Mouse (Mus musculus) thymus, postnatal 4 days (tissue): ENCODE measurements around the gene Iqch.

Source experiments
- DNase-seq: peaks from one replicate; pipeline ENCODE4 v3.0.0; 2021

Gene Iqch

DNA sequence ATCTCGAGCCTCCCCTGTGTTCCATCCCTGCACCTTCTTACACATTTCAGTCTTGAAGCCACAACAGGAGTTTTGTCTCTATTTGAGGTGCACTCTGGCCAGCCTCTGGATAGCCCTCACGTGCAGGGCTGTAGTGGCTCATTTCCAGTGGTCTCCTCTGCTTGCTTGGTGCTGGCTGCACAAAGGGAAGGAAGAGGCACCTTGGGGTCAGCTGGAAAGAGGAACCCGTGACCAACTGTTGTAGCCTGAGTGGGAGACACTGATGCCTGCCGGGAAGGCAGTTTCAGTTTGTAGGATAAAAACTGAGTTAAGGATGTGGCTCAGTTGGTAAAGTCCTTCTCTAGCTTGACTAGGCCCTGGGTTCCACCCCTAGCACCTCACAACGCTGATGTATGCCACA is 9.7 kb upstream of the Iqch start:
- DNase-seq = no peak

DNA sequence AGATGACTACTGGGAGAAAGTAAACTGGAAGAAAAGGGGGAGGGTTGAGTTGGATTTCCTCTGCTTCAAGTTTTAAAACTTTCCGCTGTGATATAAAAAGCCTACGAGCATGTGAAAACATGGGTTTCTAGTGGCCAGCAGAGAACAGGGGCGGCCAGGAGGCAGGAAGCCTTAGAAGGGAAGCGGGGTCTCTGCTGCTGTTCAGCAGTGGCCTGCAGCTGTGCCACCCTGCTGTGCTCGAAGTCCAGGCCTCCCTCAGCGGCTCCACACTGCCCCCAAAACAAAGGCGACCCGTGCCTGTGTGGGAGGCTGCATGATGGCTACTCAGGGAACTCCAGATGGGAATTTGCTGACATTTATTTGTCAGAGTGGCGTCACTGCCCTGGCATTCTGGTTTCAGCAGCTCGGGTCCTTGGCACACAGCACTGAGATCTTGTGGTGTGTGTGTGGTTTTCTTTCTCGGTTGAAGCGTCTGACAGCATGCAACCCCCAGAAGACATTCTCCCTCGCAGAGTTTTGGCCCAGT is 8.6 kb upstream of the Iqch start:
- DNase-seq = peak; percentile 49

DNA sequence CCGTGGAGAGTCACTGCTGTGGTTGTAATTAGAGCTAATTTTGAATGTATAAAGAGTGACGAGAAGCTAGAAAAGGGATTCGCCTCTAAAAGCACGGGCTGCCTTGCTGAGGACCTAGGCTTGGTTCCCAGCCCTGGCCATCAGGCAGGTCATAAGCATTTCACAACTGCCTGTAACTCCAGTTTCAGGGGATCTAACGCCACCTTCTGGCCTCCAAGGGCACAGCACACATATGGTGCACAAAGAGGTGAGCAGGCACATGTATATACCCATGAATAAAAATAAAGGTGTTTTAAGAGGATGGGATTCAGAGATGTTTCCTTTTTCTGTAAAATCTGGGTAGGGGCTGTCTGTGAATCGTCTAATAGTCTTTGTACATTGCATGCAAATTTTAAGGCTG is 7.9 kb upstream of the Iqch start:
- DNase-seq = peak; percentile 28

- DNase-seq = no peak
Measured at GRCm38 (mm10) chr9:63609776-63610175, 7.5 kb upstream of the Iqch start.

- no peak for DNase-seq
Measured at GRCm38 (mm10) chr9:63609246-63609645, 7.0 kb upstream of the Iqch start.

GRCm38 (mm10) chr9:63608006-63608405 is 5.7 kb upstream of the Iqch start:
- no peak for DNase-seq

GRCm38 (mm10) chr9:63606594-63606993 is 4.3 kb upstream of the Iqch start:
- DNase-seq = peak; percentile 59

DNA sequence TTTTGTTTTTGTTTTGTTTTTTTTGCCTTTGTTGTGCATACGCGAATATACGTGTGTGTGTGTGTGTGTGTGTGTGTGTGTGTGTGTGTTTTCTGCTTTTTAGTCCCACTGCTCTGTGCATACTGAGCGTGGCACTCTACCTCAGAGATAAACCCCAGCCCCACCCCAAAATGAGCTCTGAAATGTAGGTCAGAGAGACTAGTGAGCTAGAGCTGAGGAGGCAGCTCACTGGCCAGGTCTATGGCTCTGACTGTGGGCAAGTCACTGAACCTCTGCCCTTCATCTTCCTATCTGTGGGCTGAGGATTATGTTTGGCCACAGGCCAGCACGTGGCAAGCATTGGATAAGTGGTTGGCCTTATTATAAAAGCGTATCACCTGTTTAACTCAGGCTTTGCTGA is 1.6 kb upstream of the Iqch start:
- peak; percentile 55 for DNase-seq

GRCm38 (mm10) chr9:63596660-63597059 is 5.6 kb downstream of the Iqch start:
- no peak for DNase-seq

DNA sequence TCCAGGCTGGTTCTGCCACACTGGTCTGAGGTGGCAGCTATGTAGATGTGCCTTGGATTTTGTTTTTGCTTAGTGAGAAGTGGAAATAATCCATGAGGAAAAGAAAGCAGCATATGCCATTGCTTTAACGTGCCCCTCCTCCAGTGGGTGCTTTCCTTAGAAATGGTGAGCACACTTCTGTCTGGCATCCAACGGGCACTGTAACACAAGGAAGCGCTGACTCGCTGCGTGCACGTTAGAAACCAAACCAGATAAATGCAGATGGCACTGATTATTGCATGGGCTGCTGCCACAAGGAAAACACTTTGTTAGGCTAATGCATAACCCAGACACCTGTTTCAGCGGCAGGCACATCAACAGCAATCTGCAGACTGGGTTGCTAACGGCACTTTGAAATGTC is 6.6 kb downstream of the Iqch start:
- DNase-seq = no peak

DNA sequence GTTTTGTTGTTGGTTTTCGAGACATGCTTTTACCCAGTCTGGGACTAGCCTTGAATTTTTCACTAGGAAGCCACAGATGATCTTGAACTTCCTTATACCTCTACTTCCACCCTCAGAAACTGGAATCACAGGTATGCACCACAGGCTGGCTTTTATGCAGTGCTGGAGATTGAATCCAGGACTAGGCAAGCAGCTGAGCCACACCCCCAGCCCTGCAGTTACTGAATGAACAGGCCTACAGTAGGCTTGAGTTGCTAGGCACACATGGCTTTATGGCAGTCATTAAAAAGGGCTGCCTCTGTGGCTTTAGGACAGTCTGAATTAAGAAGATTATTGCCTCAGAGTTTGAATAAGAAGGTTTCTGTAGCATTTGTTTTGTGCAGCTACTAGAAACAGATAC is 7.3 kb downstream of the Iqch start:
- DNase-seq = no peak

DNA sequence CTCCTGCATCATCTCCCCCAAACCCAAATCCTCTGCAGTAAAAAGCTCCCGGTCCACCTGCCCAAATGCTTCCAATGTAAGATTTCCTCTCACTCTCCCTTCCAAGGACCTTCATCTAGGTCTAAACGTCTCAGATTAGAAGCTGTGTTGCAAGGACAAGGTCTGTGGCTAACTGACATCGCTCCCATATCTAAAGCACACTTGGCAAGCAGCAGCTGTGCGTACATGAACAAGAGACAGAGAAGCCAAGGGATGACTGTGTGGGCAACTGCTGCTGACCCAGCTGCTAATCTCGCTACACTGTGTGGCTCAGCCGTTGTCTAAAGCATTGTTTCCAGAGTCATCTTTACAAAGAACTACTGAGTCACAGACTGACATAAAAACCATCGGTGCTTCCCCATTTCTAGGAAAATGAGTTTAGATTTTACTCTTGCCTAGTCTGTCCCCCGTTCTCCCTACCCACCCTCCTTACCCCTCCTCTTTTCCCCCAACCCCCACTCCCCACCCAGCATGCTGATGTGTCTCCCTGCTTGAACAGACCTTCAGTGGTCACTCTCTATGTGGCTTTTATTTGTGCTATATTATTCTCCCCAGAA is 10.5 kb downstream of the Iqch start:
- DNase-seq = no peak

DNA sequence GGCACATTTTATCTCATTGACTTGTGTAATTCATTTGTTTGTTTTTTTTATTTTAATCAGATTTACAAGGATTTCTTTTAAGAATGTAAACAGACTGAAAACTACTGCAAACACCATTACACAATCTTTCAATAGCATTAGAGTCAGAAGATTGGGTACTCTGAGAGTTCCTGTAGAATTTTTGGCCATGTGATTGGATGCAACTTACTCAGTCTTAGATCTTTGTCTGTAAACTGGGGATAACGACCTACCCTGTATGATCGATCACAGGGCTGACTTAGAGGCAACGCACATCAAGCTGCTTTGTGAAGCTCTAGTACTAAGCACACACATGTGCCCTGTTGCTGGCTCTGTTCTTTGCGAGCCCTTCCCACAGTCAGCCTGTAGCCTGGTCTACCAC is 11.7 kb downstream of the Iqch start:
- no peak for DNase-seq

DNA sequence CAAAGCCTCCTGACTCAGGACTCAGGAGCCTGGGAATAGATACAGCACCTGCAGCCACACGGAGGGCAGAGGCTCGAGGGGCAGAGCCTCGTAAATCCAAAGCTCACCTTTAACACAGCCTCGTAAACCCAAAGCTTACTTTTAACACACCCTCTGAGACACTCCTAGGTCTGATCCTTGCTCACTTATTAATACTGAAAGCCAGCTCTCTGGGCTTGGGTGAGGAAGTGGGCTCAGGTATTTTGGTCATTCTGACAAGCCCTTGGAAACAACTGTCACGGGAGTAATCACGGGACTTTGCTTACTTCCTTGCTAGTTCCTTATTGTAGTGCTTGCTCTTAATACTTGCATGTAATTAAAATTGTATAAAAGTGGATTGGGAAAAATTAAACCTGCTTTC is 13.1 kb downstream of the Iqch start:
- no peak for DNase-seq

DNA sequence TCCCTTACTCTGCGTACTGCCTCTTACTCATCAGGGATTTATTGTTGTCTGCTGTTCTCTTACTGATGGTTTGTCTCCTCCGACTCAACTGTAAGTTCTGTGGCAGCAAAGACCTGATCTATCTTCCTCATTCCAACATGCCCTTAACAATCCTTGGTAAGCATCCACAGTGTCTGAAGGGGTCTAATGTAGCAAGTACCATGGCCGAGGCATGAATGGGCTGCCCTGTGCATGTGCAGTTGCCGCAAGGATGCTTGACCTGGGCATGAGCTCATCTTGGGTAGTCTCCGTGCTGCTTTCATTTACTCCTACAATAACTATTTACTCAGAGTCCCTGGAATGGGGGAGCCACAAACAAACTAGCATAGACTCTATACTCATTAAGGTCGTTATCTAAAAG is 17.0 kb downstream of the Iqch start:
- DNase-seq = no peak

- DNase-seq = no peak
Measured at GRCm38 (mm10) chr9:63581778-63582177, 20.5 kb downstream of the Iqch start.

DNA sequence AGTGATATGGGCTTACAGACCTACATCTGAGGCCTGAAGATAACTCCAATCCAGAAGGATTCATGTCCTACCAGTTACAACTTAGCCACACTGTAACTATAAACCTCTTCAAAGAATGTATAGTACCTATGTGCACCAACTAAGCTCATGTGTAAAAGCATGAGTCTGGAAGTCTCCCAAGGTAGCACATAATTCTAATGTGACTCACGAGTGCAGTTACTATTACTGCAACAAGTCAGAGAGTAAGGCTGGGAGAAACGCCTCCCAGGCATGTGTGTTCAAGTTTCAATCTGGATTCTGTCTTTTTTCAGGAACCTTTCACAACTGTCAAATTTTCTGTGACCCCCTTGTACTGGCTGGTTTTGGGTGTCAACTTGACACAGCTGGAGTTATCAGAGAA is 22.2 kb downstream of the Iqch start:
- DNase-seq = no peak

DNA sequence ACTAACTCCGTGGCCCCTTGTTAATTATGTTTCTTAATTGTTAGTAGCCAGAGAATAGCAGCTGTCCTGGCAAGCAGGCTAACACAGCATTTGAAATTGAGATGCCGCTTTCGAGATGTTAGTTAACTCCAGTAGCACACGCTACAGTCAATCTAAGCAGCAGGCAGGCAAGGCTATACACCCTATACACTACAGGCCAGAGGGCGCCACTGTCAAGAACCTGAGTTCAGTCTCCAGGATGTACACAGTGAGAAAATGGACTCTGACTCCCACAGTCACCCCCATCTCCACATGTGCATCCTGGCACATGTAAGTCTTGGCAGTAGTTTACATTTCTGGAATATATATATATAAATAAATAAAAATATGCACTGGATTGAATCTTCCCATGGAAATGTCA is 22.6 kb downstream of the Iqch start:
- peak; percentile 60 for DNase-seq

DNA sequence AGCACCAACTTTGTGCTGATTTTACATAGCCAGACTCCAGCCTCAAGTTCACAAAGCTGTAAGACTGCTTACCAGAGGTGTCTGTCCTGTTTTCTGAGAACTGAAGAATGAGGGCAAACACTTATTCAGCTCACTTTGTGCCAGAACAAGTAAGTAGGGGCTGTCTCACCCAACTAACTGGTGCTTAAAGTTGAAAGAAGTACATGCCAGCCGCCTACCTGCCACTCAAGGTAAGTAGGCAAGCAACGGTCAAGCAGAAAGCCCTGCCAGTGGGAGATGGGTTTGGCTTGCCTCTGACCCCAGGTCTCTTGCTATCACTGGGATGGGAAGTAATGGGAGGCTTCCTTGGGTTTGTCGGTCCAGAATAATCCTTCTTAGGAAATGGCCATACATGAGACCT is 24.8 kb downstream of the Iqch start:
- no peak for DNase-seq

GRCm38 (mm10) chr9:63572874-63573273 is 29.4 kb downstream of the Iqch start:
- no peak for DNase-seq

GRCm38 (mm10) chr9:63571895-63572294 is 30.4 kb downstream of the Iqch start:
- DNase-seq = peak; percentile 42

- no peak for DNase-seq
Measured at GRCm38 (mm10) chr9:63568808-63569207, 33.5 kb downstream of the Iqch start.

GRCm38 (mm10) chr9:63568314-63568713 is 34.0 kb downstream of the Iqch start:
- DNase-seq = no peak

DNA sequence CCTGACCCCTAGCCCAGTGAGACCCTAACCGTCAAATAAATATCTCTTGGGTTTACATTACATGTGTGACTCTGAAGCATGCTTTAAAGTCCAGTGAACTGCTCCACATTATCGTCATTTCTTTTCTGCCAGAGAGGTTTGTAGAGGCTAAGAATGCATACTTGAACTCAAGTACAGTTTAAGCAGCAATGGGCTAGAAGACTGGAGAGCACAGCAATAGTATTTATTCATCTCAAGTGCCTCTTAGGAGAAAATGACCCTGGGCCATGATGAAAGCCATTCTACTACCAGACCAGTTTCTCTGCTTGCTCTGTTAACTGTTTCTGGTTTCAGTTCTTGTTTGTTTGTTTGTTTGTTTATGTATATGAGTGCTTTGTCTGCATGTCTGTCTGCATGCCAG is 38.9 kb downstream of the Iqch start:
- no peak for DNase-seq

GRCm38 (mm10) chr9:63561931-63562330 is 40.4 kb downstream of the Iqch start:
- no peak for DNase-seq

GRCm38 (mm10) chr9:63556933-63557332 is 45.4 kb downstream of the Iqch start:
- no peak for DNase-seq
